Mouse (Mus musculus): Measurements from ENCODE around the gene Gm11634. TPM values are rescaled to one million over a fixed set of nuclear protein-coding genes. Genes with fewer than 3 reads are reported as not detected.
"Not testable (repeated sequence)": the region's sequence is repeated elsewhere in the genome, so short reads cannot be mapped to it uniquely, and the experiment has no call there.

Gm11634 gene
- total RNA-seq, 2 experiments from 2014 or later, result not detected

- intact Hi-C loops (cut with DNase I), result no loop called here
- DNase-seq, result no peak
Measured at GRCm38 (mm10) chr11:101617849-101618248, 18.8 kb upstream of the Gm11634 start.

- DNase-seq, result no peak
- intact Hi-C loops (cut with DNase I), result no loop called here
Measured at GRCm38 (mm10) chr11:101616948-101617767, 18.1 kb upstream of the Gm11634 start.

- DNase-seq, result no peak
- intact Hi-C loops (cut with DNase I), result no loop called here
Measured at GRCm38 (mm10) chr11:101616104-101616503, 17.0 kb upstream of the Gm11634 start.

GRCm38 (mm10) chr11:101615380-101615779 lies 16.3 kb upstream of the Gm11634 start:
- intact Hi-C loops (cut with DNase I), result no loop called here
- DNase-seq, result no peak

GRCm38 (mm10) chr11:101614116-101614515 lies 15.1 kb upstream of the Gm11634 start:
- intact Hi-C loops (cut with DNase I), result no loop called here
- no peak for DNase-seq

GRCm38 (mm10) chr11:101613596-101613995 lies 14.5 kb upstream of the Gm11634 start:
- intact Hi-C loops (cut with DNase I), result no loop called here
- DNase-seq, result no peak

GRCm38 (mm10) chr11:101610445-101610844 lies 11.4 kb upstream of the Gm11634 start:
- intact Hi-C loops (cut with DNase I), result no loop called here
- no peak for DNase-seq

GRCm38 (mm10) chr11:101607134-101607533 lies 8.1 kb upstream of the Gm11634 start:
- intact Hi-C loops (cut with DNase I); DNase-seq: not testable (repeated sequence)

GRCm38 (mm10) chr11:101604531-101605453 lies 5.7 kb upstream of the Gm11634 start:
- intact Hi-C loops (cut with DNase I), result not testable (repeated sequence)
- peak; percentile 61 to 75 for DNase-seq

GRCm38 (mm10) chr11:101604116-101604515 lies 5.1 kb upstream of the Gm11634 start:
- DNase-seq, result no peak
- intact Hi-C loops (cut with DNase I), result no loop called here

- DNase-seq, result peak; percentile 62 to 66
- intact Hi-C loops (cut with DNase I), result no loop called here
Measured at GRCm38 (mm10) chr11:101602491-101602890, 3.4 kb upstream of the Gm11634 start.

- intact Hi-C loops (cut with DNase I), result no loop called here
- DNase-seq, result no peak
Measured at GRCm38 (mm10) chr11:101589989-101590624, 8.9 kb downstream of the Gm11634 start.

- peak; percentile 51 to 65 for DNase-seq
- intact Hi-C loops (cut with DNase I), result no loop called here
Measured at GRCm38 (mm10) chr11:101589444-101589843, 9.6 kb downstream of the Gm11634 start.

- intact Hi-C loops (cut with DNase I), result no loop called here
- DNase-seq, result no peak
Measured at GRCm38 (mm10) chr11:101588868-101589267, 10.2 kb downstream of the Gm11634 start.

- no peak for DNase-seq
- intact Hi-C loops (cut with DNase I), result no loop called here
Measured at GRCm38 (mm10) chr11:101587676-101588075, 11.4 kb downstream of the Gm11634 start.

- intact Hi-C loops (cut with DNase I), result no loop called here
- DNase-seq, result no peak
Measured at GRCm38 (mm10) chr11:101585805-101586204, 13.3 kb downstream of the Gm11634 start.

- intact Hi-C loops (cut with DNase I); DNase-seq: not testable (repeated sequence)
Measured at GRCm38 (mm10) chr11:101585031-101585430, 14.0 kb downstream of the Gm11634 start.

GRCm38 (mm10) chr11:101583205-101583604 lies 15.9 kb downstream of the Gm11634 start:
- DNase-seq, result no peak
- intact Hi-C loops (cut with DNase I), result no loop called here

GRCm38 (mm10) chr11:101582054-101583035 lies 16.7 kb downstream of the Gm11634 start, which contains the start of gene Tmem106a:
TSS of gene Tmem106a (plus strand) at chr11:101582242.
- peak; percentile 67 to 72 for DNase-seq
- intact Hi-C loops (cut with DNase I), result no loop called here
